Mouse (Mus musculus) cerebellum, adult 8-10 months (tissue): Measurements from ENCODE around the gene Rnf151.
"Not testable (repeated sequence)": the region's sequence is repeated elsewhere in the genome, so short reads cannot be mapped to it uniquely, and the experiment has no call there.

Source experiments
- DNase-seq: peaks from one replicate; pipeline ENCODE4 v3.0.0; 2022

Gene Rnf151

DNA sequence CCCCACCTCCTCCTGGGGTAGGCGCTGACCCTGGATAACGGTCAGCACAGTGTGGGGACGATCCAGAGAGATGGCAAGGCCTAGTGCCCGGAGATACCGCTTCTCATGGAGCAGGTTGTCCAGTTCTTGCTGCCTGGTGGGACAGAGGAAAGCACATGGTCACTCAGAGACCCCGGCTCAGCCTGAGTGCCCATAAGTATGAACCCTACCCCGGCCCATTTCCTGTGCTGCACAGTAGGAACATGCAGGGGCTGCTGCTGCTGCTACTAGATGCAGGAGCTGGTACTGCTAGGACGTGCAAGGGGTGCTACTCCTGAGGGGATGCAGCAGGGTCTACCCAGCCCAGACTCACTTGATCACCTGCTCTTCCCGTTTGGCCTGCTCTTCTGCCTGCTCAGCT is 16.6 kb downstream of the Rnf151 start:
- no peak for DNase-seq

DNA sequence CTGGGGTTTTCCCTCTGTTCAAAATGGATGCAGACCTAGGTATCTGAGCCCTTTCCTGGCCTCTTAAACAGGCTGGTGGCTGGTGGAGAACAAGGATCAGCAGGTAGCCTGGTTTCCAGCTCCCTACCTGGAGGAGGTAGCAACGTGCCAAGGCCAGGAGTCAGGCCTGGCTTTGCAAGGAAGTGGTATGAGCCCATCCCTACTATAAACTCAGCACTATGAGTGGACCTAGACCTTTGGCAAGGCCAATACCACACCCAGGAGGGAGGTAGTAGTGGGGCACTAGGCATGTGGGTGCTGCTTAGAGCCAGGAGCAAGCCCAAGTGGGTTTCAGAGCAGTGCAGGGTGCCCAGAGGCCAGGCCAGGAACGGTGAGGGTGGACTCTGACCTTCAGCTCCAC is 18.4 kb downstream of the Rnf151 start:
- DNase-seq = no peak

DNA sequence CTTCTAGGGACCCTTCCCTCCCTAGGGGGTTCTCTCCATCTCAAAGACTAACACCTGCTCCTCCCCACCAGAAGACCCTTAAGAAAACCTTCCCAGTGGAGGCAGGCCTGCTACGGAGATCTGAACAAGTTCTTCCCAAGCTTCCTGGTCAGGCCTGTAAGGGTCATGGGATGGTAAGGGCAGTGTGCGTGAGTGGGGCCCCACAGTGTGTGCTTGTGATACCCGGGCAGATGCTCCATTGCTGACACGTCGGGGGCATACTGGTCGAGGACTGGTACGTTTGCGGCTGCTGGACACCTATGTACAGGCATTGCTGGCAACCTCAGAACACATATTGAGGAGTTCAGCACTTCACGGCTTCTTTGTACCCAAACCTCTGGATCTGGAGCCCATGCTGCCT is 19.1 kb downstream of the Rnf151 start:
- no peak for DNase-seq

DNA sequence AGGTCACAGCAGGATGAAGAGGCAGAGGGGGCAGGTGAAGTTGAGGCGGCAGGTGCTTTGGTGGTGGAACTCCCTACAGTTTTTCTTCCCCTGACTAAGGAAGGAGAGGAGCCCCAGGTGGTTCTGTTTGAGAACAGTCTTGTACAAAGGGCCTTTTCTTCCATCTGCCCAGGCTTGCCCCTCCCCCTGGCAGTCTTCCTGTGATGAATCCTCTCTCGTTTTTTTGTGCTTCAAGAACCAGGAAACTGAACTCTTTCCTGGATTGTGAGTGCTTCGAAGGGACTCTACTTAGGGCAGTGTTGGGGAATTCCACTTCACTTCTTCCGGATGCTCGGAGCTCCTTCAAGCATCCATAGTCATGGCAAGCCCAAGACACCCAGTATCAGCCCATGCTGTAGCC is 19.9 kb downstream of the Rnf151 start:
- no peak for DNase-seq

DNA sequence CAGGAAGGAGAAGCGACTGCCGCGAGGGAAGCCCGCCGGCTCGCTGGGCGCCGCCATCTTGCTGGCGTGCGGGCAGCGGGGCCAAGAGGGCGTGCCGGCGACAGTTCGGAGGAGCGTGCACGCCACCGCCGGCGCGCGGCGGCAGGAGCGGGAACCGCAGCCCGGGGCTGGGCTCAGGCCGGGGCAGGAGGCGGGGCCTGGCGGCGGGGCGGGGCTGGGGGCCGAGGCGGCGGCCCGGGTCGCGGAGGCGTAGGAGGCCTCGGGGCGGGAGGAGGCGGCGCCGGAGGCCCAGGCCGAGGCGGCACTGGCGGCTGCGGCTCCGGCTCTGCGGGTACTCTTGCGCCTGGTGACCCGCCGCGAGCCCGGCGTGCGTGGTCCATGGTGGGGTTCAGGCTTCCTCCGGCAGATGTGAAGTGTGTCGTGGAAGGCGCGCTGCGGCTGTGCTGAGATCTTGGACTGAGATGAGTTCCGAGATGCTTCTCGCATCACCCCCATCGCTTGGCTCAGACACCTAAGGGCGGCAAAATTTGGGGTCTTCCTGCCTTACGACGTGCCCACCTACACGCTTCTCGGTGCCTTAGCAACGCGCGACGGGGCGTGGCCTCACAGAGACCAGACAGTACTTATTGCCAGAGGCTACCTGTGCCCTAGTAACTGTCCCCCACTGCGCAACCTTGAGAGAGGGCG is 21.7 kb downstream of the Rnf151 start, which contains the start of the genes Gfer and Noxo1:
Gene Gfer, minus strand, starts transcription at position 146 of the 687 bp plus-strand sequence.
Gene Noxo1, plus strand, starts transcription at position 224 of the 687 bp plus-strand sequence.
- DNase-seq = peak; percentile 77

DNA sequence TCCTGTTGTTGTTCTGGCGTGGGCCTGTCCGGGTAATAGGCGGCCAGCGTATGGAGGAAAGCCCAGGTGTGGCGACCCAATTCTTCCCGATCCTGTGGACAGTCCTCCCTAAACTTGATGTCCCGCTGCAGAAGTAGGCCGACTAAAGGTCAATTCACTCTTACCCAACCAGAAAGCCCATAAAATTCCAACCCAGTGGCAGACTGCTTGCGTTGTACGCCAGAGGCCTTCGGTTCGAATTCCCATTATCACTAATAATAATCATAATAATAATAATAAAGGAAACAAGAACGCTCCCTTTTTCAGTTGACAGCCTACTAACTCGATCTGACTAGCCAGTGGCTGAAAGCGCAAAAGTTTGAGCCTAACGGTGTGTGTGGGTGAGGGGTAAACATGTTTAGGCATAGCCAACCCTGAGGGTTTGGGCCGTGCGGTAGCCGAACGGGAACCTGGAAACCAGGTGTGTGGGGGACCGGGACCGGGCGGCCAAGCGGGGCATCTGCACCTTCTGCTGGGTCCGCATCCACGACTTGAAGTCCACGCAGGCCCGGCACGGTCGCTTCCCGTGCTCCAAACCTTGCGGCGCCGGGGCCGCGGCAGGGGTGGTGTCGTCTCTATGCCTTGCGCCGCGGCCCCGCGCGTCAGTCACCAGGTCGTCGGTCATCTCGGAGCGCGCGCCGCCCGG is 22.4 kb downstream of the Rnf151 start:
- DNase-seq = no peak

DNA sequence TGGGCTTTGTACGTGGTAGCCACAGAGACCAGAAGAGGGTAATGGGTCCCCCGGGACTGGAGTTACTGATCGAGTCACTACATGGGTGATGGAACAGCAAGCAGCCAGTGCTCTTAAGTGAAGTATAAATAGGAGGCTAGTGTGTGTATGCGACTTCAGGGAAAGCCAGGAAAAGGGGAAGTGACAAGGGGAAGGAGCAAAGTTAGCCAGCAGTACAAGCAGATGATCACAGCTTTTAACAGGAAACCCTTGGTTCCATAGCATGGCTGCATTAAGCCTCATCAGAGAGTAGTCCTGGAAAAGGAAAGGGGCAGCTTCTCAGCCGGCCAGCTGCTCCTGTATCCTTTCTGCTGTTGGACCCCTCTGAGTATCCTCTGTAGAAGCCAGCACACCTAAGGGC is 25.5 kb downstream of the Rnf151 start:
- no peak for DNase-seq

DNA sequence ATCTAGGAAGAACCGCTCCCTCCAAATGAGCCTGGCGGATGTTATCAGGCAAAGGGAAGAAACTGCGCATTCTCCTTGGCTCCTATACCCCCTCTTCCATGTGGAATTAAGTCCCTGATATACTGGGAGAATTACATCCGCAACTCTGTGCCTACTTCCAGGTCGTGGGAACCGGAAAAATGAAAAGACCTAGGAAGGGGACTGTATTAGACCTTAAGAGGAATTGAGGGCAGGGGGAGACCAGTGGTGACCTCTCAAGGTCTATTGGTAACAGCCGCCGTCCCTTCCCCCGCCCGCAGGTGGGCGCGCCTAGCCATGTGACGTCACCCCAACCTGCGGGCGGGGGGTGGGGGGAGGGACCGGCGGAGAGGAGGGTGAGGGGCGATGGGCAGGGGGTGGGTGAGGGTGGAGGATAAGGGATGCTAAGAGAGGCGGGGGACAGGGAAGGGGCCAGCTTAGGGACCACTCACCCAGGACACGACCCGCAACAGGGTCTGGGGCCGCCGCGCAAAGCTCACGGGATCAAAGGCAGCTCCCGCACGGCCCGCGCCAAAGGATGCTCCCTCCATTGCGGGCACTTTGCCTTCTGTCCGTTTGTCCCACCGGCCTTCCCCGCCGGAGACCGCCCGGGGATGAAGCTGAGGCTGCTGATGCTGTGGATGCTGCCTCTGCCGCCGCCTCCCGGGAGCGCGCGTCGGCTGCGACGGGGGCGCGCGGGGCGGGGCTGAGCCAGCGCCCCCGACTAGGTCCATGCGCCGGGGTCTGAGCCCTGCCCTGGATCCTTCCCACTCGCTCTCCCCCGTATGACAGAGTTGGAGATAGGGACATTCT is 28.4 kb downstream of the Rnf151 start, which contains the start of gene Syngr3:
Gene Syngr3, minus strand, starts transcription at position 705 of the 831 bp plus-strand sequence.
- DNase-seq = peak; percentile 60

DNA sequence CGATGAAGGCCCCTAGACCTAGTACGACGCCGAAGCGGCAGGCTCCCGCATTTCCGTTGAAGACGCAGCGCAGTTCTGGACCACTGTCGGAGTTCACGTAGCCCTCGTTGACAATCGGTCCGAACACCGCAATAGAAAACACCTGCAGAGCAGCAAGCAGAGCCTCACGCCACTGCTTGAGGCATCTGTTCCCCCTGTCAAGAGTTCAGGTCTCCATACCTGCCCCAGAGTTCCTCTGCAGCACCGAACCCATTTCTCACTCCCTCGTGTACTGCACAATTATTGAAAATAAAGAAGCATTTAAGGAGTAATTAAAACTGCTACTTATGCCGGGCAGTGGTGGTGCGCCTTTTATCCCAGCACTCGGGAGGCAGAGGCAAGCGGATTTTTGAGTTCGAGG is 30.3 kb downstream of the Rnf151 start:
- no peak for DNase-seq

DNA sequence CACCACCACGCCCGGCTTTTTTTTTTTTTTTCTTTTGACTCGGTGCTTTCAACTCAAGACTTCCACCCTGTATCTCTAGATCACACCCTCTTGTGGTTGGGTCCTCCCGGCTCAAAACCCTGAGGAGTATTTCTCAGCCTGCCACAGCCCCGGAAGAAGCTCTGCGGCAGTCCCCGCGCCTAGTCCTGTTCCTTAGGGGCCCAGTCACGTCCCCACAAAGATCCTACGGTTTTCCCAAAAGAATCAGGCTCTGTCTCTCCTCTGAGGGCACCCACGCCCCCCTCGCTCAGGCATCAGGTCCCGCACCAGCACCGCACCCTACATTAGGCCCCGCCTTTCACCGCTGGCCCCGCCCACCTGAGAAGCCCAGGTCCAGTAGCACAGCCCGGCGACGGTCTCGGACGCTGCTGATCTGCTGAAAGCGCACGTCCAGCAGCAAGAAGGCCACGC is 30.7 kb downstream of the Rnf151 start:
- DNase-seq = no peak

DNA sequence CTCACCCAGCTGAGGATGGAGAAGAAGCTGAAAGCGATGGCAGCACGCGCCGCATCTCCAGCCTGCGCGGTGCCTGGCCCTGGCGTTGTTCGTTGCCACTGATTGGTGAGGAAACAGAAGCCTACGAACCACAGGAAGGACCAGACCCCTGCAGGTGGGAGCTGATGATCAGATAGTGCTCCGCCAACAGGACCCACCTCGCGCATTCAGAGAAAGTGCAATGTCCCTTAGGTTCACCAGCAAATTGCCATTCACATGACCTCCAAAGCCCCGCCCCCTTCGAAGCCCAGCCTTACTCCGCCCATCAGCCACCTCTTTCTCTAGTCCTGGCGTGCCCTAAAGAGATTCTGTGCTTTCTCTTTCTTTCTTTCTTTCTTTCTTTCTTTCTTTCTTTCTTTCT is 31.3 kb downstream of the Rnf151 start:
- no peak for DNase-seq

DNA sequence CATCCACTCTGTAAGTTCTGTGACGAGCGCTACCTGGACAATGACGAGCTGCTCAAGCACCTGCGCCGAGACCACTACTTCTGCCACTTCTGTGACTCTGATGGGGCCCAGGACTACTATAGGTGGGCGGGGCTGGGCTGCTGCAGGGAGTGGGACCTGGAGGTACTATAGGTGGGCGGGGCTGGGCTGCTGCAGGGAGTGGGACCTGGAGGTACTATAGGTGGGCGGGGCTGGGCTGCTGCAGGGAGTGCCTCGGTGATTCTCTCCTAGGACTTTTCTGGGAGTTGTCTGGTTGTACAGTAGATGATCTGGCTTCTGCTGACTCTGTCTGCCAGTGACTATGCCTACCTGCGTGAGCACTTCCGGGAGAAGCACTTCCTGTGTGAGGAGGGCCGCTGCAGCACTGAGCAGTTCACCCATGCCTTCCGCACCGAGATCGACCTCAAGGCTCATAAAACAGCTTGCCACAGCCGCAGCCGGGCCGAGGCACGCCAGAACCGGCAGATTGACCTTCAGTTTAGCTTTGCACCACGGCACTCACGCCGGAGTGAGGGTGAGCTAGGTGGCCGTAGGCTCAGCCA is 40.3 kb downstream of the Rnf151 start:
- DNase-seq = no peak

DNA sequence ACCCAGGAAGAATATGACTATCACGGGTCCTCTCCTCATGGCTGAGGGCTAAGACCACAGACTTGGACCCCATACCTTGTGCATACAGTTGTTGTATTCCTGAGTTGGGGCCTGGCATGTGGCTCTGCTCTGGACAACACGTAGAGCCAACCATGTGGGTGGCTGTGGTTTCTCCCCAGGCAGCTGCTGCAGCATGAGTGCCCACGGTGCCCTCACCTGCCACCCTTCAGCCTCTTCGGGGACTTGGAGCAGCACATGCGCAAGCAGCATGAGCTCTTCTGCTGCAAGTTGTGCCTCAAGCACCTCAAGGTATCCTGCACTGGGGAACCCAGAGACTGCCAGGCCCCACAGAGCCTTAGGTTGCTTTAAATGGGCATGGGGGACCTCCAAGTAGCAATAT is 41.0 kb downstream of the Rnf151 start:
- DNase-seq = no peak

DNA sequence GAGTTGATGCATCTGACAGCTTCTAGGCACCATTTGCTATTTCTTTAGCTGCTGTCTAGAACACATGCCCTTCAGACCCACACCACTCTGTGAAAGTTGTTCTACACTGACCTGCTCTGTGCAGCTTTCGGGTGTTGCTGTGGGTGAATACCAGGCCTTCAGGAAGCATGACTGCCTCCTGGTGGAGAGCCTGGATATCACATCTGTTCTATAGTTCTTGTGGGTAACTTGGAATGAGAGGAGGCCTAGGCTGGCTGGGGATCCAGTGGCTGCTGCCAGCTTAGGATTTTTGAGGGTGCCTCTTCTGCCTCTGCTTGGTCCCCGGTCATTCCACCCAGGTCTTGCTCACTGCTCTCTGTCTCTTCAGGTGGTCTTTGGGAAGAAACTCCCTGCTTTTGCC is 41.7 kb downstream of the Rnf151 start:
- peak; percentile 71 for DNase-seq

DNA sequence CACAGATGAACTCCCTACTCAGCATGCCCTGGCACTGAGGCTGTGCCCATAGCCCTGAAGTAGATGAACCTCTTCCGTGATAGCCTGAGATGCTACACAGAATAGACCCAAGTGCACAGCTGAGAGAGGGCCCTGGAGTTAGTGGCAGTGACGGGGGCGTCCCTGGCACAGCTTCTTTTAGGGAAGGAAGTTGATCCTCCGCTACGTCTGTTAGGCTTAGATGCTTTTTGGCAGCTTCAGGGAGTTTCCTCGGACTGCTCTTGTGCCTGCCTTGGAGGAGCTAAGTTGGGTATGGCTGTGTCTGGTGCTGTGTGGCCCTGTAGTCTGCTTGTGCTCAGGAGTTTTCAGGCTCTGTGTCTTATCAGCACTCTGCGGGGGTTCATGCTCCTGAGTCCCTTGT is 43.6 kb downstream of the Rnf151 start:
- DNase-seq = no peak

DNA sequence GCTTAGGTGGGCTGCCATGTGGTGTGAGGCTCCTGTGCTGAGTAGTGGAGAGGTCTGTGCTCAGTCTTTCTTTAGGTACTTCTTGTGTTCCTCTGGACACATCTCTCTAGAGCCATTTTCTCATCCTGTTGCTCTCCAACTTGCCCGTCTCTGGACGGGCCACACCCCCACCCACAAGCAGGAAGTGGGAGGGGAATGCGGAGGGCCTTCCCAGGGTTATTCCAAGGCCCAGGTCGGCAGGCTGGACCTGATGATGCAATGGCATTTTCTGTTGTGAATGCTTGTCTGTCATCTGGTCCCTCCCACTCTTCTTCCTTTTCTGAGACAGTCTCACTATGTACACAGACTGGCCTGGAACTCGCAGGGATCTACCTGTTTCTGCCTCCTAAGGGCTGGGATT is 45.7 kb downstream of the Rnf151 start:
- DNase-seq = no peak

DNA sequence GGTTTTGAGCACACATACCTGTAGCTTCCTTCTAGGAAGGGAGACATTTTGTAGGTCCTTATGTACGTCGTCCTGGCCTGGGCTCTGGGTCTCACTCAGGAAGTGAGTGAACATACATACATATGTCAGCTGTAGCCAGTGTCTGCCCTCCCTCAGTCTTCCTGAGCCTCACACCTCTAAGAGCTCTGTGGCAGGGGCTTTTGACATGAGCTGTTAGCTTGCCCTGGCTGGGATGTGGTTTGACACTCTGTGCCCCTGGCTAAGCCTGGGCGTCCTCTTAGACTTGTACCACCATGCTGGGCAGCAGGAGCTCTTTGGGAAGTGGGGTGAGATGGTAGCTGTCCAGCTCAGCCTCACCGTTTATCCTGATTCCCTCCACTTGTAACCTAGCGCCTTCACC is 46.5 kb downstream of the Rnf151 start:
- DNase-seq = no peak

DNA sequence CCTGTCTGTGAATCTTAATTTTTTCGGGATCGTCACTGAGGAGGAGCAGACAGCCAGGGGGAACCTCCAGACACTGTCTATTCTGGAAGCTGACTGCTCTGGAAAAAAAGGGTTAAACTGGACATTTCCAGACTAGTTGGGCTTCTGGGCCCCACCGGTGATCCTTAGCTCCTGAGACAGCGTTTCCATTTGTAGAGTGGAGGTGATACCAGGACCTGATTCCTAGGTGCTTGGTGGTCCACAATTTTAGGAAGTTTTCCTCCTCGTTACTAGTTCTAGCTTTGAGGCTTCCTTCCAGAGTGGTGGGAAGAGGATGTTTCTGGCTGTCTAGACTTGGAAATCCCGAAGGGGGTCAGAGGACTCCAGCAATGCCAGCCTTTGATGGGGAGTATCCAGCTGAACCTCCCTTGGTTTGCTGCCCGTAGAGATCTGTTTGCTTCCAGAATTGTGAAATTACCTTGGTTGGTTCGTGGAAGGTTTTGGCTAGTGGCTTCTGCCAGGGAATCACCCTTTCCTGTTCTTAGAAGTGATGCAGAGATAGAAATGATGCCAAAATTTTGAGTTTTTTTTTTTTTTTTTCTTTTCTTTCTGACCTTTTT is 47.5 kb downstream of the Rnf151 start:
- DNase-seq = no peak

DNA sequence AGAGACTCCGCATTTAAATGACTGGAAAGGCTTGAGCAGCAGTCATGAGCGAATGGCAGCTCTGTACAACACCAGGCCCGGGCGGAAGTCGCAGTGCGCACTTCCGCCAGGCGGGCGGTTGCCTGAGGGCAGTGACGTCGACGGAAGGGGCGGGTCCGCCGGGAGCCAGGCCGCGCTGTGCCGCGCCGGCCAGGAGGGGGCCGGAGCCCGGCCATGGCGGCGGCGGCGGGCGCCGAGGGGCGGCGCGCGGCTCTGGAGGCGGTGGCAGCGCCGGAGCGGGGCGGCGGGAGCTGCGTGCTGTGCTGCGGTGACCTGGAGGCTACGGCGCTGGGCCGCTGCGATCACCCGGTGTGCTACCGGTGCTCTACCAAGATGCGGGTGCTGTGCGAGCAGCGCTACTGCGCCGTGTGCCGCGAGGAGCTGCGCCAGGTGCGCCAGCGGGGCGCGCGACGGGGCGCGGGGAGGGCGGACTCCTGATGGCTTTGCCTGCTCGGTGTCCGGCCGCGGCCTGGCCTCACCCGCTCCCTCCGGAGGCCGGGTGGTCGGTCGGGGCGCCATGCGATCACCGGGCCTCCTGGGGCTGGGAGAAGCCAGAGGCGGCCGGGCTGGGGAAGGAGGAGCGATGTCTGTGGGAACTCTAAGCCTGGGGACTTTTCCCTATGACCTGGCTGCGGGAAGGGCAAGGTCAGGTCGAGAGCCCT is 48.2 kb downstream of the Rnf151 start, which contains the start of gene Zfp598:
Gene Zfp598, plus strand, starts transcription at position 143 of the 701 bp plus-strand sequence.
- peak; percentile 91 for DNase-seq

DNA sequence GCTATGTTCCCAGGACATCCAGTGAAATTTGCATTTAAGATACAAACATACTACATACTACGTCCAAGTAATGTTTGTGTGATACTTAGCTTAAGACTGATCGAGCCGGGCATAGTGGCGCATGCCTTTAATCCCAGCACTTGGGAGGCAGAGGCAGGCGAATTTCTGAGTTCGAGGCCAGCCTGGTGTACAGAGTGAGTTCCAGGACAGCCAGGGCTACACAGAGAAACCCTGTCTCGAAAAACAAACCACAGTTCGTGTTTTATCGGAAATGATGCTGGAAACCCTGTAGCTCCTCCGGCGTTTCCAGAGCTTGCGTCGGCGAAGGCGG is 48.7 kb downstream of the Rnf151 start:
- DNase-seq = not testable (repeated sequence)

DNA sequence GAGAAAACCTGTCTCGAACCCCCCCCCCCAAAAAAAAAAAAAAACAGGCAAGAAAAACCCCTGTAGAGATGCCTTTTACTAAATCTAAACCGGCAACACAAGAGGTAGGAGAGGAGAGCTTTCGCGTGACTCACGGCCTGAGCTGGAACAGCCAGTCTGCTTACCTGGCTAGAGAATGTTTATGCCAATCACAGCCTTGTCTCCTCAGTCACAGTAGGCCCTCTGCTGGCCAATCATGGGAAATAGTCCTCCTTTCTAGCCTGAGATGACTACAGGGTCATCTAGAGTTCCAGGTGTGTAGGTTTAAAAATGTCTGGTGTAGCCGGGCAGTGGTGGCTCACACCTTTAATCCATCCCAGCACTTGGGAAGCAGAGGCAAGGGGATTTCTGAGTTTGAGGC is 50.4 kb downstream of the Rnf151 start:
- DNase-seq = peak; percentile 78

DNA sequence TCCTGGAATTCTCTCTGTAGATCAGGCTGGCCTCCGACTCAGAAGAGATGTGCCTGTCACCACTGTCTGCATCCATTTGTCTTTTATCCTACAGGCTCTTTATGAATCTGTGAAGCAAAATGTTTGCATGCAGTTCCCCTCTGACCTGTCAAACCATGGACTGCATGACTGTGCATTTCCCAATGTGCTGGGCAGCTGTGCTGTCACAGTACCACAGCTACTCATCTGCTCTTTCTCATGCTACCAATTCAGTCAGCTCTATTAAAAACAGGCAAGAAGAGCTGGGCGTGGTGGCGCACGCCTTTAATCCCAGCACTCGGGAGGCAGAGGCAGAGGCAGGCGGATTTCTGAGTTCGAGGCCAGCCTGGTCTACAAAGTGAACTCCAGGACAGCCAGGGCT is 50.9 kb downstream of the Rnf151 start:
- not testable (repeated sequence) for DNase-seq
